Mouse (Mus musculus): Measurements from ENCODE around the gene Gm17324.

- TF ChIP-seq POLR2A (IDR thresholded peaks at IDR 0.05; ENCODE audit: low read depth, low read length) (no peak), CTCF (conservative IDR thresholded peaks at IDR 0.05; ENCODE audit: insufficient read depth, insufficient read length, low read depth, low read length) (no peak)
Measured at GRCm38 (mm10) chr9:78488890-78489420, 40.4 kb upstream of the Gm17324 start, which contains the start of gene Eef1a1.

All from kidney, adult 2 months (tissue).